Mouse (Mus musculus) limb, embryonic 15.5 days (tissue): ENCODE data around the gene Tnfrsf26. TPM values are rescaled to one million over a fixed set of nuclear protein-coding genes. Genes with fewer than 3 reads are reported as not detected.

Source experiments
- ATAC-seq: fragments of 200-750 bp; cut with Nextera tagmentation; 2 replicates; pipeline ENCODE4 v1.8.0; 2017; ENCODE audit warnings: low read depth, moderate TSS enrichment; ENCODE audit not compliant: insufficient number of reproducible peaks, low FRiP score, low TSS enrichment
- H3K27ac ChIP-seq: fragments of 300-500 bp; sonication (generic); 2 replicates; pipeline ENCODE4 v1.5.1; 2015; ENCODE audit warnings: moderate library complexity, mild to moderate bottlenecking, inconsistent platforms
- H3K27me3 ChIP-seq: fragments of 300-500 bp; sonication (generic); 2 replicates; pipeline ENCODE4 v1.6.1; 2015; ENCODE audit warnings: inconsistent platforms
- H3K36me3 ChIP-seq: fragments of 300-500 bp; sonication (generic); 2 replicates; pipeline ENCODE4 v1.6.1; 2015; ENCODE audit warnings: inconsistent platforms
- H3K4me1 ChIP-seq: fragments of 300-500 bp; sonication (generic); 2 replicates; pipeline ENCODE4 v1.6.1; 2015; ENCODE audit warnings: inconsistent platforms
- H3K4me2 ChIP-seq: fragments of 300-500 bp; sonication (generic); 2 replicates; pipeline ENCODE4 v1.6.1; 2015; ENCODE audit warnings: mild to moderate bottlenecking, inconsistent platforms
- H3K4me3 ChIP-seq: fragments of 300-500 bp; sonication (generic); 2 replicates; pipeline ENCODE4 v1.5.1; 2015; ENCODE audit warnings: mild to moderate bottlenecking, inconsistent platforms
- H3K9ac ChIP-seq: fragments of 300-500 bp; sonication (generic); 2 replicates; pipeline ENCODE4 v1.6.1; 2015; ENCODE audit warnings: inconsistent platforms
- H3K9me3 ChIP-seq: fragments of 300-500 bp; sonication (generic); 2 replicates; pipeline ENCODE4 v1.6.1; 2016; ENCODE audit warnings: inconsistent platforms
- WGBS: fragments of 180-500 bp; shearing (Covaris S2); methylation state at CpG from one replicate; pipeline ENCODE4 v1.1.7; 2015; 5-methylcytosine and 5-hydroxymethylcytosine counted together
- microRNA-seq: library from miRNA; unstranded; fragments of <30 nt; microRNA quantifications from one replicate; pipeline ENCODE4, GENCODE M21; 2016
- polyA plus RNA-seq: library from polyadenylated mRNA; unstranded; fragments of >200 nt; fragmentation: Nextera tagmentation; extraction: Ambion mirVana; gene quantifications from 2 replicates; pipeline ENCODE4 v1.2.1, GENCODE M21; 2015

The Tnfrsf26 gene
- polyA plus RNA-seq, 1 experiment from 2014 or later, result 1.1 TPM

GRCm38 (mm10) chr7:143592255-143592654 lies 36.3 kb downstream of the Tnfrsf26 start:
- peaks cover 65% of the 10 kb centered on the region for H3K36me3 ChIP-seq
- no peak overlapping the region for H3K27ac ChIP-seq
- H3K4me2 ChIP-seq, result no peak overlapping the region
- H3K4me1 ChIP-seq, result peaks cover 6% of the 10 kb centered on the region; the same call in 1 of the 2 replicates
- H3K4me3 ChIP-seq, result no peak overlapping the region
- 76% methylated on average over 10 of the region's 10 CpGs for WGBS
- ATAC-seq, result no peak
- H3K9ac ChIP-seq, result no peak overlapping the region
- H3K27me3 ChIP-seq, result no peaks in the 10 kb centered on the region
- no peaks in the 10 kb centered on the region for H3K9me3 ChIP-seq

DNA sequence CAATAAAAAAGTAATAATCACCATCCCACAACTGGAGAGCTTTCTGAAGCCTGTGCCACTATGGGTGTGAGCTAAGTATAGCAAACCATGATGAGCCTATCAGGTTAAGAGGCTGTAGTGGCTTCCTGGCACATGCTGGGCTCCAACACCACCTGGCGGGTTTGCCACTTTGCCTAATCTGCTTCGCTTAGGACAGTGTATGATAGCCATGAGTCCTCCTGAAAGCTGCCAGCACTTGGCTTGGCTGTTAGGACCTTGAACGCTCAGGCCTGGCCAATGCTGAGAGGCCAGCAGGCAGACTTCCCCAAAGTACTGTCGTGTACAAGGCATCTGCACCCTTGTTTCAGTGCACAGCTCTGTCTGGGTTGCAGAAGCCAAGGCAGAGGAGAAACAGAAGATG lies 40.5 kb downstream of the Tnfrsf26 start:
- Histone ChIP-seq H3K27ac (no peak overlapping the region), H3K4me1 (no peaks in the 10 kb centered on the region), H3K4me2 (no peak overlapping the region), H3K36me3 (peaks cover 94% of the 10 kb centered on the region), H3K4me3 (no peak overlapping the region), H3K9ac (no peak overlapping the region), H3K9me3 (no peaks in the 10 kb centered on the region), H3K27me3 (no peaks in the 10 kb centered on the region)
- 91% methylated on average over 4 of the region's 4 CpGs for WGBS
- ATAC-seq, result no peak

GRCm38 (mm10) chr7:143587586-143587985 lies 40.9 kb downstream of the Tnfrsf26 start:
- no peak for ATAC-seq
- Histone ChIP-seq H3K4me1 (no peaks in the 10 kb centered on the region), H3K36me3 (peaks cover 94% of the 10 kb centered on the region), H3K9ac (no peak overlapping the region), H3K4me2 (no peak overlapping the region), H3K9me3 (no peaks in the 10 kb centered on the region), H3K27me3 (no peaks in the 10 kb centered on the region), H3K4me3 (no peak overlapping the region), H3K27ac (no peak overlapping the region)
- WGBS, result 75% methylated on average over 5 of the region's 5 CpGs

DNA sequence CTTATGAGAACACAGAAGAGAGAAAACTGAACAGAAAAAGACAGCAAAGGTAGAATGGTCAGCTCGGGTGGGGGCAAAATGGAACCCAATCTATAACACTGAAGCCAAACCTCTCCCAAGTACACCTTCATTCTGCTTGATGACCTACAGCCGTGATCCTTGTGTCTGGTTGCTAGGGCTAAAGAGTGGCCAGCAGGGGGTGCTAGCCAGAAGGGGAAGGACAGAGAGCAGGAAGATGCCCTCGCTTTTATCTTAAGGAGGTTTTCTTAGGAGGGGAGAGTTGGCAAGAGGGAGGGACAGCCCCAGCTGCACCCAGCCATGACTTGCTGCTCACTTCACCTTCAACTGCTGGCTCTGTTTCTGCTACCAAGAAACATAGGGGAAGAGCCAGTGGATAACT lies 44.6 kb downstream of the Tnfrsf26 start:
- 37% methylated on average over 3 of the region's 3 CpGs for WGBS
- no peak for ATAC-seq

DNA sequence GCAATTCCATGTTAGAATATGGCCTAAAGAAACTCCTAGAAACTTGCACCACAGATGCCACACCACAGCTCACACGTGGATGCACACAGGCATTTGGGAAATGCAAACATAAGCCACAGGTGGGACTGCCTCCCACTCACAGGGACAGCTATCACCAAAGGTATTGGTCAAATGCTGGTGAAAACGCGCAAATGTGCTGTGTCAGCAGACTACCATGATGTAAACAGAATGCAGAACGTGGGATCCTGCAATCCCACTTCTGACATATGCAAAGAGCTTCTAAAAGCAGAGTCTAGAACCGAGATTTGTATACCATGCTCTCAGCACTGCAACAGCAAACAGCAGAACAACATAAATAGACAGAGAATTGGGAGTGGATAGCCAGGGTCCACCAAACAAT lies 45.5 kb downstream of the Tnfrsf26 start:
- H3K27ac ChIP-seq, result no peak overlapping the region
- no peaks in the 10 kb centered on the region for H3K9me3 ChIP-seq
- no peak overlapping the region for H3K9ac ChIP-seq
- H3K4me2 ChIP-seq, result no peak overlapping the region
- no peaks in the 10 kb centered on the region for H3K4me1 ChIP-seq
- 89% methylated on average over 5 of the region's 5 CpGs for WGBS
- no peak overlapping the region for H3K4me3 ChIP-seq
- ATAC-seq, result no peak
- H3K27me3 ChIP-seq, result no peaks in the 10 kb centered on the region
- peaks cover 94% of the 10 kb centered on the region for H3K36me3 ChIP-seq

More for the DNA sequence above, 44.6 kb downstream of the Tnfrsf26 start:
- H3K4me1 ChIP-seq, result no peaks in the 10 kb centered on the region
- H3K9me3 ChIP-seq, result no peaks in the 10 kb centered on the region
- H3K4me3 ChIP-seq, result no peak overlapping the region
- H3K27ac ChIP-seq, result no peak overlapping the region
- H3K9ac ChIP-seq, result no peak overlapping the region
- H3K36me3 ChIP-seq, result peaks cover 94% of the 10 kb centered on the region
- no peaks in the 10 kb centered on the region for H3K27me3 ChIP-seq
- H3K4me2 ChIP-seq, result no peak overlapping the region

DNA sequence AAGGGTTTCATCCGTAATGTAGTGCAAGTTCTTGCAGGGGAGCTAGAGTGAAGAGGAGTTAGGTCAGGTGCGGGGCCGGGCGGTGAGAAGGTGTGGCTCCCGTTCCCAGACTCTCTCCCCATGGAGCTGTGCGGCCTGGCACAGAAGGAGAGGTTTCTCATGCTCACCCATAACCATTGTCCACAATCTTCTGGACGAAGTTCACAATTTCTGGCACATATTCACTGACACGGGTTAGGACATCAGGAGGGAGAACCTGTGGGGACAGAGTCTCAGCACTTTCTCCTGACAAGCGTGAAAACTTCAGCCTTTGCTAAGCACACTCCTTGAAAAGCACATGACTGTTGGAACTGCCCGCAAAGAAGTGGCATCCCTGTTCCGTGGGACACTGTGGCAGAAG lies 52.8 kb downstream of the Tnfrsf26 start:
- Histone ChIP-seq H3K27ac (no peak overlapping the region), H3K4me3 (no peak overlapping the region), H3K27me3 (no peaks in the 10 kb centered on the region), H3K9ac (no peak overlapping the region), H3K4me2 (no peak overlapping the region), H3K36me3 (peaks cover 98% of the 10 kb centered on the region), H3K4me1 (no peaks in the 10 kb centered on the region), H3K9me3 (no peaks in the 10 kb centered on the region)
- ATAC-seq, result no peak
- WGBS, result 95% methylated on average over 11 of the region's 11 CpGs

DNA sequence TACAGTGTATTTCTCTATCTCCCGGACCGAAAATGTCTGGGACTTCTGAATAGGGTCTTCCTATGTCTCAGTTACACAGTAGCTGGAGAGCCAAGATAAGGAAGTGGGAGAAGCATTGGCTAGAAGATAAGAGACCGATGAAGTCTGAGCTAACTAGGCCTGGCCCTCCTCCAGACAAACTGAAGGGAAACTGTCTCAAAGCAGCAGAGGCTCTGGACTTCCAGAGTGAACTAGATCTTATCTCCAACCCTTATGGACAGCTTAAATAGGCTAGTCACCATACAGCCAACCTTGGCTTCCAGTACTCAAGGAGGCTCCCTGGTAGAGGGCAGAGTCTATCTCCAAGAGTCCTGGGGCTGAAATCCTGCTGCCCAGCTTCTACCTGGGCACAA lies 62.9 kb downstream of the Tnfrsf26 start:
- Histone ChIP-seq H3K4me2 (no peak overlapping the region), H3K4me3 (no peak overlapping the region), H3K9ac (no peak overlapping the region), H3K4me1 (no peaks in the 10 kb centered on the region), H3K27me3 (no peaks in the 10 kb centered on the region), H3K9me3 (no peaks in the 10 kb centered on the region), H3K36me3 (peaks cover 98% of the 10 kb centered on the region), H3K27ac (no peak overlapping the region)
- WGBS, result 94% methylated on average over 3 of the region's 3 CpGs
- no peak for ATAC-seq

DNA sequence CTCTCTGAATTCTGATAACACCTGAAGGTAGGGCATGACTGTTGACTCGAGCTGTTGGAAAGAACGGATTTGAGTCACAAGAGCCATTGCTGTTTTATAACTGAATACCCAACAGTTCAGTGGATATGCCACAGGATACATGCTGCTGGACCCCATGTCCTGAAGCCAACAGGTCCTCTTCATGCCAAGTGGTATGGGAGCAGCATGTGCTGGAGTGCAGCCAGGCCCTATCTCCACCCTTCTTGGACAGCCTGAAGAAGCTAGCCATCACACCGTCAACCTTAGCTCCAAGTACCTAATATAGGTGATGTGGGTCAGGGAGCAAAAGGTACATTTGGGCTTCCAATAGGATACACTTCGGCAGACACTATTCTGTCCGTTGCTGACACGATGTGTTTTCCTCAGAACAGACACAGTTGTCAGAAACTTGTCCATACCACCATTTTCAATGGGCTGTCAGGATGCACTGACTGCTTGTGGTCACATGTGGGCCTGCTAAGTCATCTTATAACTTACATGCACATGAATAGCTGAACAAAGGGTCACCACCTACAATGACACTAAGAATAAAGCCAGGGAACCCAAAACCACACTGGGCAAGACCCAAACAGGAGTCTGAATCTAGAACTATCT lies 63.4 kb downstream of the Tnfrsf26 start:
- Histone ChIP-seq H3K9ac (no peak overlapping the region), H3K4me3 (no peak overlapping the region), H3K27ac (no peak overlapping the region), H3K9me3 (no peaks in the 10 kb centered on the region), H3K27me3 (no peaks in the 10 kb centered on the region), H3K36me3 (peaks cover 98% of the 10 kb centered on the region), H3K4me1 (no peaks in the 10 kb centered on the region), H3K4me2 (no peak overlapping the region)
- 93% methylated on average over 6 of the region's 6 CpGs for WGBS
- no peak for ATAC-seq

- no peaks in the 10 kb centered on the region for H3K4me1 ChIP-seq
- H3K27ac ChIP-seq, result no peak overlapping the region
- no peak for ATAC-seq
- no peak overlapping the region for H3K4me3 ChIP-seq
- no peaks in the 10 kb centered on the region for H3K27me3 ChIP-seq
- no peaks in the 10 kb centered on the region for H3K9me3 ChIP-seq
- peaks cover 98% of the 10 kb centered on the region for H3K36me3 ChIP-seq
- no peak overlapping the region for H3K9ac ChIP-seq
- WGBS, result 88% methylated on average over 5 of the region's 5 CpGs
- H3K4me2 ChIP-seq, result no peak overlapping the region
Measured at GRCm38 (mm10) chr7:143563787-143564186, 64.7 kb downstream of the Tnfrsf26 start.

Small RNA genes lying within 50 kb of the gene (microRNA-seq; reads per million reads assigned to microRNA genes)
- gene Mir7064, result 0.61 reads per million

Other genes starting within 250 kb of the Tnfrsf26 start
- gene Cdkn1c, start 167.7 kb downstream of the Tnfrsf26 start, polyA plus RNA-seq, result 1,248 and 1,513 TPM in 2 replicates
- gene Slc22a18, start 155.0 kb downstream of the Tnfrsf26 start, polyA plus RNA-seq, result 2.7 and 3.3 TPM in 2 replicates
- gene Phlda2, start 125.6 kb downstream of the Tnfrsf26 start, polyA plus RNA-seq, result 7.1 and 10.5 TPM in 2 replicates
- 211 and 215 TPM in 2 replicates for gene Nap1l4, start 79.6 kb downstream of the Tnfrsf26 start, polyA plus RNA-seq
- 61.9 and 69.5 TPM in 2 replicates for gene Cars, start 28.6 kb downstream of the Tnfrsf26 start, polyA plus RNA-seq
- 8.8 and 9.2 TPM in 2 replicates for gene Tnfrsf22, start 20.9 kb upstream of the Tnfrsf26 start, polyA plus RNA-seq
- 5.0 and 7.3 TPM in 2 replicates for gene Tnfrsf23, start 57.1 kb upstream of the Tnfrsf26 start, polyA plus RNA-seq
- gene Osbpl5, start 128.3 kb upstream of the Tnfrsf26 start, polyA plus RNA-seq, result 63.2 and 66.8 TPM in 2 replicates
- gene Mrgprg, start 138.3 kb upstream of the Tnfrsf26 start, polyA plus RNA-seq, result not detected in 2 replicates
- gene Mrgpre, start 155.8 kb upstream of the Tnfrsf26 start, polyA plus RNA-seq, result 1.6 and 2.1 TPM in 2 replicates
- gene Nadsyn1, start 194.1 kb upstream of the Tnfrsf26 start, polyA plus RNA-seq, result 6.6 and 6.7 TPM in 2 replicates
- gene Dhcr7, start 194.4 kb upstream of the Tnfrsf26 start, polyA plus RNA-seq, result 45.2 and 46.8 TPM in 2 replicates
- not detected in 2 replicates for gene Gm498, start 238.1 kb upstream of the Tnfrsf26 start, polyA plus RNA-seq